Mouse (Mus musculus): ENCODE data around the gene Olfr623. TPM values are rescaled to one million over a fixed set of nuclear protein-coding genes. Genes with fewer than 3 reads are reported as not detected.

Olfr623 gene
- polyA plus RNA-seq, 1 experiment from 2014 or later = not detected

Other genes starting within 250 kb of the Olfr623 start
- gene Usp17lc, start 248.6 kb downstream of the Olfr623 start, polyA plus RNA-seq (2015; fragmentation: Nextera tagmentation; extraction: Ambion mirVana) = not detected in 2 replicates
- not detected in 2 replicates for gene Olfr605, start 218.3 kb downstream of the Olfr623 start, polyA plus RNA-seq (2015; fragmentation: Nextera tagmentation; extraction: Ambion mirVana)
- not detected in 2 replicates for gene Olfr606, start 214.7 kb downstream of the Olfr623 start, polyA plus RNA-seq (2015; fragmentation: Nextera tagmentation; extraction: Ambion mirVana)
- not detected in 2 replicates for gene Olfr607, start 199.5 kb downstream of the Olfr623 start, polyA plus RNA-seq (2015; fragmentation: Nextera tagmentation; extraction: Ambion mirVana)
- gene Olfr608, start 193.8 kb downstream of the Olfr623 start, polyA plus RNA-seq (2015; fragmentation: Nextera tagmentation; extraction: Ambion mirVana) = not detected in 2 replicates
- gene Olfr609, start 165.6 kb downstream of the Olfr623 start, polyA plus RNA-seq (2015; fragmentation: Nextera tagmentation; extraction: Ambion mirVana) = not detected in 2 replicates
- gene Olfr610, start 151.6 kb downstream of the Olfr623 start, polyA plus RNA-seq (2015; fragmentation: Nextera tagmentation; extraction: Ambion mirVana) = not detected in 2 replicates
- gene Olfr611, start 142.9 kb downstream of the Olfr623 start, polyA plus RNA-seq (2015; fragmentation: Nextera tagmentation; extraction: Ambion mirVana) = not detected in 2 replicates
- gene Olfr612, start 121.0 kb downstream of the Olfr623 start, polyA plus RNA-seq (2015; fragmentation: Nextera tagmentation; extraction: Ambion mirVana) = not detected in 2 replicates
- gene Olfr613, start 115.6 kb downstream of the Olfr623 start, polyA plus RNA-seq (2015; fragmentation: Nextera tagmentation; extraction: Ambion mirVana) = not detected in 2 replicates
- not detected in 2 replicates for gene Olfr615, start 107.6 kb downstream of the Olfr623 start, polyA plus RNA-seq (2015; fragmentation: Nextera tagmentation; extraction: Ambion mirVana)
- gene Olfr616, start 94.6 kb downstream of the Olfr623 start, polyA plus RNA-seq (2015; fragmentation: Nextera tagmentation; extraction: Ambion mirVana) = not detected in 2 replicates
- gene Olfr617, start 90.6 kb downstream of the Olfr623 start, polyA plus RNA-seq (2015; fragmentation: Nextera tagmentation; extraction: Ambion mirVana) = not detected in 2 replicates
- not detected in 2 replicates for gene Olfr618, start 73.6 kb downstream of the Olfr623 start, polyA plus RNA-seq (2015; fragmentation: Nextera tagmentation; extraction: Ambion mirVana)
- not detected in 2 replicates for gene Olfr619, start 63.1 kb downstream of the Olfr623 start, polyA plus RNA-seq (2015; fragmentation: Nextera tagmentation; extraction: Ambion mirVana)
- not detected in 2 replicates for gene Olfr620, start 51.2 kb downstream of the Olfr623 start, polyA plus RNA-seq (2015; fragmentation: Nextera tagmentation; extraction: Ambion mirVana)
- not detected in 2 replicates for gene Olfr622, start 21.0 kb downstream of the Olfr623 start, polyA plus RNA-seq (2015; fragmentation: Nextera tagmentation; extraction: Ambion mirVana)
- gene Olfr624, start 7.5 kb upstream of the Olfr623 start, polyA plus RNA-seq (2015; fragmentation: Nextera tagmentation; extraction: Ambion mirVana) = 0.04 and 0.05 TPM in 2 replicates
- not detected in 2 replicates for gene Olfr625-ps1, start 19.0 kb upstream of the Olfr623 start, polyA plus RNA-seq (2015; fragmentation: Nextera tagmentation; extraction: Ambion mirVana)
- not detected in 2 replicates for gene Olfr243, start 51.0 kb upstream of the Olfr623 start, polyA plus RNA-seq (2015; fragmentation: Nextera tagmentation; extraction: Ambion mirVana)
- gene Olfr628, start 66.7 kb upstream of the Olfr623 start, polyA plus RNA-seq (2015; fragmentation: Nextera tagmentation; extraction: Ambion mirVana) = not detected in 2 replicates
- not detected in 2 replicates for gene Olfr629, start 81.2 kb upstream of the Olfr623 start, polyA plus RNA-seq (2015; fragmentation: Nextera tagmentation; extraction: Ambion mirVana)
- gene Olfr630, start 93.6 kb upstream of the Olfr623 start, polyA plus RNA-seq (2015; fragmentation: Nextera tagmentation; extraction: Ambion mirVana) = not detected in 2 replicates
- gene Olfr69, start 107.9 kb upstream of the Olfr623 start, polyA plus RNA-seq (2015; fragmentation: Nextera tagmentation; extraction: Ambion mirVana) = not detected in 2 replicates
- not detected in 2 replicates for gene Olfr68, start 116.0 kb upstream of the Olfr623 start, polyA plus RNA-seq (2015; fragmentation: Nextera tagmentation; extraction: Ambion mirVana)
- not detected in 2 replicates for gene Olfr67, start 128.1 kb upstream of the Olfr623 start, polyA plus RNA-seq (2015; fragmentation: Nextera tagmentation; extraction: Ambion mirVana)
- gene Hbb-bt, start 150.3 kb upstream of the Olfr623 start, polyA plus RNA-seq (2015; fragmentation: Nextera tagmentation; extraction: Ambion mirVana) = 3,025 and 3,577 TPM in 2 replicates
- gene Hbb-bs, start 164.4 kb upstream of the Olfr623 start, polyA plus RNA-seq (2015; fragmentation: Nextera tagmentation; extraction: Ambion mirVana) = 8,981 and 9,755 TPM in 2 replicates
- not detected in 2 replicates for gene Hbb-bh2, start 176.8 kb upstream of the Olfr623 start, polyA plus RNA-seq (2015; fragmentation: Nextera tagmentation; extraction: Ambion mirVana)
- gene Hbb-bh1, start 179.5 kb upstream of the Olfr623 start, polyA plus RNA-seq (2015; fragmentation: Nextera tagmentation; extraction: Ambion mirVana) = 0.95 and 1.4 TPM in 2 replicates
- 35.5 and 42.6 TPM in 2 replicates for gene Hbb-y, start 189.5 kb upstream of the Olfr623 start, polyA plus RNA-seq (2015; fragmentation: Nextera tagmentation; extraction: Ambion mirVana)
- not detected in 2 replicates for gene Olfr66, start 222.6 kb upstream of the Olfr623 start, polyA plus RNA-seq (2015; fragmentation: Nextera tagmentation; extraction: Ambion mirVana)
- not detected in 2 replicates for gene Olfr64, start 230.8 kb upstream of the Olfr623 start, polyA plus RNA-seq (2015; fragmentation: Nextera tagmentation; extraction: Ambion mirVana)
- not detected in 2 replicates for gene Olfr65, start 239.8 kb upstream of the Olfr623 start, polyA plus RNA-seq (2015; fragmentation: Nextera tagmentation; extraction: Ambion mirVana)